Mouse (Mus musculus) G1E (cell line): ENCODE results near the gene Ptn. TPM values are rescaled to one million over a fixed set of nuclear protein-coding genes. Genes with fewer than 3 reads are reported as not detected.

Experiments used
- ATAC-seq: 2 replicates; pipeline ENCODE4 v1.8.0; 2016; ENCODE audit warnings: mild to moderate bottlenecking; ENCODE audit not compliant: insufficient number of reproducible peaks, poor library complexity, low FRiP score, severe bottlenecking; ENCODE audit errors: extremely low read depth
- DNase-seq: peaks from one replicate; pipeline ENCODE4 v3.0.0; 2012; ENCODE audit warnings: low spot score
- H3K27me3 ChIP-seq: 2 replicates; pipeline ENCODE4 v1.6.1; 2012; ENCODE audit warnings: mild to moderate bottlenecking, low read length, inconsistent platforms; ENCODE audit not compliant: insufficient read depth
- H3K36me3 ChIP-seq: replicated peaks from 2 replicates; pipeline ENCODE3; 2012; ENCODE audit warnings: mild to moderate bottlenecking, inconsistent platforms
- H3K4me1 ChIP-seq: 2 replicates; pipeline ENCODE4 v1.6.1; 2012; ENCODE audit warnings: low read depth, low read length, inconsistent platforms, mixed read lengths; ENCODE audit not compliant: insufficient read depth
- H3K4me3 ChIP-seq: 2 replicates; pipeline ENCODE4 v1.5.1; 2012; ENCODE audit warnings: low read depth, mild to moderate bottlenecking, inconsistent platforms, low read length, moderate library complexity, mixed read lengths
- H3K9me3 ChIP-seq: replicated peaks from 2 replicates; pipeline ENCODE4 v1.6.1; 2012; ENCODE audit warnings: inconsistent platforms
- CTCF ChIP-seq: IDR thresholded peaks from 2 replicates; pipeline ENCODE4 v1.5.1; 2012; ENCODE audit warnings: low read depth, low read length, inconsistent platforms, mixed read lengths
- GATA1 ChIP-seq: IDR thresholded peaks from 2 replicates; pipeline ENCODE4 v1.6.1; 2012; ENCODE audit warnings: borderline replicate concordance, low read length, inconsistent platforms, mixed read lengths
- GATA2 ChIP-seq: IDR thresholded peaks from 2 replicates; pipeline ENCODE4 v1.6.1; 2012; ENCODE audit warnings: low read depth, low read length, inconsistent platforms, borderline replicate concordance
- POLR2AphosphoS5 ChIP-seq: IDR thresholded peaks from 2 replicates; pipeline ENCODE4 v1.6.1; 2012; ENCODE audit warnings: low read depth, low read length, inconsistent platforms; ENCODE audit not compliant: insufficient replicate concordance
- TAL1 ChIP-seq: conservative IDR thresholded peaks from 2 replicates; pipeline ENCODE4 v1.6.1; 2012; ENCODE audit warnings: low read depth, low read length, inconsistent platforms, mixed read lengths
- polyA plus RNA-seq: library from polyadenylated mRNA; stranded (reverse); fragments of >175 nt; gene quantifications from 2 replicates; pipeline ENCODE4 v1.2.3, GENCODE M21; 2012
- total RNA-seq, 2 experiments: library from RNA; stranded (forward) in 1 of 2; stranded (reverse) in 1 of 2; fragments of 200-1000 nt in 1 of 2; fragments of >200 nt in 1 of 2; fragmentation: Nextera tagmentation in 1 of 2; gene quantifications; 2 replicates each; pipeline ENCODE4 v1.2.3; 2014 to 2017

The Ptn gene
- total and polyA plus RNA-seq, 3 experiments: not detected

DNA sequence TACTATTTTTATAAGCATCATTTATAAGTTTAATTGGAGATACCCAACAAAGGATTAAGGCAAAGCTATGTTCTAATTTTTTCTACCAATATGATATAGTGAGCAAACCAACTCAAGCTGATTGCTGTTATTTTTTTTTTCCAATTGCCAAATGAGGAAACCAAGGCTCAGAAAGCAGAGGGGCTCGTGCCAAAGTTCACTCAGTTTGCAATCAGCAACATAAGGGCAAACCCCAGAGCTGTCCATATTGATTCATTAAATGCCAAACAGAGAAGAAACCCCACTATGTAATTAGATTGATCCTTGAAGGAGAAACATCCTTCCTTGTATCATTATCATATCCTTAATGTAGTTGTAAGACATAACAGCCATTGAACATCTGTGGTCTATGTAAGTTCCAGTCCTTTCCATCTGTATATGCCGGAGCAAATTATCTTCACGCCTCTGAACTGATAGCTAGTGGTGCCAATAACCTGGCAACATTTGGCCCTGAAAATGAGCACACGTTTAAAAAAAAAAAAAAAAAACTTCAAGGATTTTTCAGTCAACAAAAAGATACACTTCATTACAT is 24.8 kb upstream of the Ptn start:
- no peak for ATAC-seq
- Histone ChIP-seq H3K36me3 (no peaks in the 10 kb centered on the region), H3K27me3 (no peaks in the 10 kb centered on the region), H3K9me3 (0 out of 2 replicates have a peak, but pooled peaks cover 1% of the 10 kb centered on the region), H3K4me3 (no peak overlapping the region), H3K4me1 (no peaks in the 10 kb centered on the region)
- TF ChIP-seq POLR2AphosphoS5 (no peak), GATA2 (no peak), CTCF (no peak), GATA1 (no peak), TAL1 (no peak)
- no peak for DNase-seq

DNA sequence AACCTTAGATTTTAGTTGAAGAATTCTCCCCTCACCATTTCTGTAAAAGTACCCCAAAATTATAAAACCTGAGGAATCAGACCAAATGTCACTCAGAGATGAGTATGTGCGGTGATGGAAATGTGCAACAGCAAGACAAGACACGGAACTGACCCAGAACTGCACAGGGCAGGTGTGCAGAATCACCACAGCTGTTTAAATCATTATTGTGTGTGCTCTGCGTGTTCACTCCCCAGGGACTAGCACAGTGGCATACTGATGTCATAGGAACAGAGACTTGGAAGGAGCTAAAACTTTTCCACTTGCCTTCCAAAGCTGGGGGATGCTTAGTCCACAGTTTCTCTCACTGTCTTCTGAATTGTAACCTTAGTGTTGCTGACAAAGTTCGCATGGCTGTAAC is 22.7 kb upstream of the Ptn start:
- ATAC-seq: no peak
- no peaks in the 10 kb centered on the region for H3K4me1 ChIP-seq

DNA sequence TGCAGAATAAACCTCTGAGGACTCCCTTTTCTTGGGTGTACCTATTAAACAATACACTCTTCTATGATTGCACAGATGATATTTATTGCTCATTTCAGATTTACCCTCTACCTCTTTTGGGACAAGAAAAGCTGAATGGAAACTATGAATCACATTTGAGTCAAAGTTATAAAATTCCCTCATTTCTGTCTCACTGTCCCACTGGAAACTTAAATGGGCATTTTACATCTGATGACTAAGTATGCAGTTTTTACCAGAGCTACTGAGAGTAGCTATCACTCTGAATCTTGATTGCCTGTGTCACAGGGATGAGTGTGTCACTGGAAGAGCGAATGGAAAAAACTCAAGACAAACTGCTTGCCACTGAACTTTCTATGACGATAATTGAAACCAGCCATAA is 22.2 kb upstream of the Ptn start:
- ATAC-seq: no peak
- Histone ChIP-seq H3K9me3 (no peaks in the 10 kb centered on the region), H3K27me3 (no peaks in the 10 kb centered on the region), H3K36me3 (no peaks in the 10 kb centered on the region), H3K4me1 (no peaks in the 10 kb centered on the region), H3K4me3 (no peak overlapping the region)
- no peak for DNase-seq
- TF ChIP-seq GATA2 (no peak), GATA1 (no peak), CTCF (no peak), POLR2AphosphoS5 (no peak), TAL1 (no peak)

More for the DNA sequence above, 22.7 kb upstream of the Ptn start:
- Histone ChIP-seq H3K4me3 (no peak overlapping the region), H3K36me3 (no peaks in the 10 kb centered on the region), H3K27me3 (no peaks in the 10 kb centered on the region), H3K9me3 (no peaks in the 10 kb centered on the region)
- TF ChIP-seq TAL1 (no peak), GATA1 (no peak), CTCF (no peak), POLR2AphosphoS5 (no peak), GATA2 (no peak)
- no peak for DNase-seq

DNA sequence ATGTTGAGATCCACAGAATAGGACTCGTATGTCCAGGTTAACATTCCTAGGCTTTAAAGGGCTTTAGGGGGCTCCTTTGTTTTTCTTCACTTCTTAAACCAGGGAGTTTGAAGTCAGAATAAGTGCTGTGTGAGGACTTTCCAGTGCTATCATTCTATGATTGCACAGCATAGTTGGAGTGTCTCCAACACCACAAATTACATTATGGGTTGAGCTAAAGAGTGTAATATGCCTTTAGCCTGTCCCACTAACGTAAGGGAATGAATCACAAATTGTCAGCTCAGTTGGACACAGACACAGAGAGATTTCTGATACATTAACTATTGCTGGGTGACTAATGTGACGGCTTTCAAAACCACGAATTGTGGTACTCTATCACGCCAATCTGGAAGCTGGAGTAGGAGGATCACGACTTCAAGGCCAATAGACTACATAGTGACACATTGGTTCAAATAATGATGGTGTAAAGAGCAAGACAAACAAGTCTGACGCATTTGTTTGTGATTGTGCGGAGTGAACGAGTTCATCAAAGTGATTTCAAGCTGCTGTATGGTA is 20.4 kb upstream of the Ptn start:
- Histone ChIP-seq H3K9me3 (no peaks in the 10 kb centered on the region), H3K36me3 (no peaks in the 10 kb centered on the region), H3K4me1 (no peaks in the 10 kb centered on the region), H3K27me3 (no peaks in the 10 kb centered on the region), H3K4me3 (no peak overlapping the region)
- DNase-seq (no peak), ATAC-seq (no peak)
- TF ChIP-seq GATA1 (no peak), GATA2 (no peak), CTCF (no peak), POLR2AphosphoS5 (no peak), TAL1 (no peak)

DNA sequence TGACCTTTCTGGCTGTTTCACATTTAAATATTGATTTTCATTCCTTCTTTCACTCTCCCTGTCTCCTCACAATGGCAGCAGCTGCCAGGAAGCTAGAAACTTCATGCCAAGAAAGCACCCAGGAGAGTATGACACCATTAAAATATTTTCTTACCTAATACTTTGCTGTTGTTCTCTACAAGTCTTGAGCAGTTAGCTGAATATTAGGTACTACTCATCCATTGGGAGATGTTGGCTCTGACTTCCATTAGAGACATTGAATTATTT is 9.7 kb upstream of the Ptn start:
- H3K4me3 ChIP-seq: no peak overlapping the region
- H3K27me3 ChIP-seq: no peaks in the 10 kb centered on the region
- no peaks in the 10 kb centered on the region for H3K9me3 ChIP-seq
- no peaks in the 10 kb centered on the region for H3K4me1 ChIP-seq
- no peaks in the 10 kb centered on the region for H3K36me3 ChIP-seq
- TF ChIP-seq GATA2 (no peak), CTCF (no peak), POLR2AphosphoS5 (no peak), TAL1 (no peak), GATA1 (no peak)
- ATAC-seq: no peak
- DNase-seq: no peak

DNA sequence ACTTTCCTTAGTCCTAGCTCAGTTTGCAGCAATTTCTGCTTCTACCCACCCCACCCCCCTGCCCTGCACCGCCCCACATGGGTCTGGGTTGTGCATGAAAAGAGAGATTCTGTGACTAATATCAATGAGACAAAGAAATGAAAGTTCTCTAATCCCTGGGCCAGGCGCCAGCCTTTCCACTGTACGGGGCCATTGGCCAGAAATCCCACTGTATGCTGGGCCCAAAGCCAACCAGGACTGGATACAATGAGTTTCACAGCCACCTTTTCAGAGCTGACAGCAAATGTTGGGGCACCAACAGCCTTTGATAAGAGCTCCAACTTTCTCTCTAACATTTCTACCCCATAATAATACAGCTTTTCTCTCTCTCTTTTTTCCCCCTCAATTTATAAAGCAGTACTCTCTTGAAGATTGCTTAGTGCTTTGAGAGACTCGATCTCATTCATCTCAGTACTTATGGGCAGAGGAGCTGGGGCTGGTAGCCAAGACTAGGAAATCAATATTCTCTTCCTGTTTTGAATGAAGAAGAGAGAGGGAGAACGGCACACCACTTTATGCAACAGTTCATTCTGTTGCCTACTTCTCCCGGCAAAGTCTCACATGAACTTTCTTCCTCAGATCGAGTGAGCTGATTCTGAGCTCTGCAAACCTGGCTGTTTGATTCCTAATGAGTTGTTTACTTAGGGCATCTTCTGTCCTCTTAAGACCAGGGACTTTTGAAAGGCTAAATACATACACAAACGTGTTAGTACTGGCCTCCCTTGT is 9.2 kb upstream of the Ptn start:
- ATAC-seq (no peak), DNase-seq (no peak)
- Histone ChIP-seq H3K4me1 (no peaks in the 10 kb centered on the region), H3K36me3 (no peaks in the 10 kb centered on the region), H3K9me3 (no peaks in the 10 kb centered on the region), H3K27me3 (no peaks in the 10 kb centered on the region), H3K4me3 (no peak overlapping the region)
- no peak for TF ChIP-seq POLR2AphosphoS5
- no peak for TF ChIP-seq TAL1
- no peak for TF ChIP-seq CTCF
- TF ChIP-seq GATA1: no peak
